Mouse (Mus musculus) thymus, postnatal 4 days (tissue): ENCODE measurements around the gene 4932438H23Rik.

ENCODE experiments used
- DNase-seq: peaks from one replicate; pipeline ENCODE4 v3.0.0; 2021

Gene 4932438H23Rik

GRCm38 (mm10) chr16:91095022-91095421 is at the start of gene 4932438H23Rik:
Gene 4932438H23Rik, minus strand, starts transcription at chr16:91095122.
- DNase-seq: no peak

- DNase-seq: no peak
Observed at GRCm38 (mm10) chr16:91140991-91141630, 46.2 kb upstream of the 4932438H23Rik start.

GRCm38 (mm10) chr16:91140457-91140856 is 45.5 kb upstream of the 4932438H23Rik start:
- DNase-seq: no peak

GRCm38 (mm10) chr16:91140056-91140455 is 45.1 kb upstream of the 4932438H23Rik start:
- no peak for DNase-seq

GRCm38 (mm10) chr16:91139481-91139880 is 44.6 kb upstream of the 4932438H23Rik start:
- no peak for DNase-seq

GRCm38 (mm10) chr16:91138736-91139135 is 43.8 kb upstream of the 4932438H23Rik start:
- DNase-seq: no peak

DNA sequence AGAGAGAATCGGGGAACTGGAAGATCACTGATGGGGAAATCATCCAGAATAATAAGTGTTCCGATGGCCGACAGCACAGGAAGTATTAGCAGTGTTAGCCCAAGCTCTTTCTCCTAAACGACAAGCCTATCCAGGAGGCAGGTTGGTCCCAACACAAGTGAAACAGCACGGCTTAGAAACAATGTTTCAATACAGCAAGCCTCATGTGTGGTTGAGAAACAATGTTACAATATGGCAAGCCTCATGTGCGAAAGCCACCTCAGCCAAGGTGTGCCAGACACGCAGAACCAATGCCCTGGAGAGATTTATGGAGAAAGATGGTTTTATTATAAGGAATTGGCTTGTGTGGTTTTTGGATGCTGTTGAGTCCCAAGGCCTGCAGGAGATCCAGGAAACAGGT is 43.2 kb upstream of the 4932438H23Rik start:
- no peak for DNase-seq

DNA sequence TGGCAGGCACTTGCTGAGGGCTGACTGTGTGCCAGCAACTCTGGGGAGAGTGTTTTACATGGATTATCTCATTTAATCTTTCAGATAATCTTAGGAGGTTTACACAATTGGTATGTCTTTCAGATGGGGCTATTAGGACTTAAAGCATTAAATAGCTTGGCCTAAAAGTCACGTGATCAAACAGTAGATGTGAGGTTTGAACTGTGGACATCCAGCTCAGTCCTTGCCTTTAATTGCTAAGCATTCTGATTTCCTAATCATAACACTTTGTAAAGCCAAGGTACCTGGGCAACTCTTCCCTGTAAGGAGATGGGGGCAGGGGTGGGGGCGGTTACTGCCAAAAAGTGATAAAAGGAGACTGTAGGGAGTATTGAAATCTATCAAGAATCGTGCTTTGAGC is 41.7 kb upstream of the 4932438H23Rik start:
- no peak for DNase-seq

DNA sequence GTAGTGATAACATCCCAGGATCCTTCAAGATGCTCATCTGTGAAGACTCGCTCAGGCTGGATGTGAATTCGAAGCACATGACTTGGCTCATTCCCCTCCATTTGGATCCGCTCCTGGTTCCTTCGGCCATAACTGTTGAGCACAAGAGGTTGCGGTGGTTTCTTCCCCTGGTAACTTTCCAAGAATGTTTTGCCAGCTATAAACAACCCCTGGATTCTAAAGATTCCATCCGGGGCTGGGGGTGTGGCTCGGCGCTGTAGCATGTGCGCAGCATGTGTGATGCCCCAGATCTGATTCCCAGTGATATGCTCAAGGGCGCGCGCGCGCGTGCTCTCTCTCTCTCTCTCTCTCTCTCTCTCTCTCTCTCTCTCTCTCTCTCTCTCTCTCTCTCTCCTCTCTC is 35.0 kb upstream of the 4932438H23Rik start:
- no peak for DNase-seq

DNA sequence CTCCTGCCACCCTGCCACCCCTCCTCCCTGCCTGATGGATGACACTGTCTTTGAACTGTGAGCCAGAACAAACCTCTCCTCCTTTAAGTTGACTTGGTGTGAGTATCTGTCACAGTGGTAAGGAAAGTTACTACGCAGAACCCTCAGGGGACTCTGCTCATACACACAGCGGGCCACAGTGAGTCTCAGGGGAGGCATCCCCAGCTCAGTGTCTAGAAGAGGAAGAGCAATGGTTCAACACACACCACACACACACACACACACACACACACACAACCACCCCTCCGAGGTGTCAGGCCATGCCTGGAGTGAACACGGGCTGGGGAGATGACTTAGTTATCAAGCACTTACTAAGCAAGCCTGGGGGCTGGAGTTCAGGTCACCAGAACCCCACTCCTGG is 33.5 kb upstream of the 4932438H23Rik start:
- no peak for DNase-seq

DNA sequence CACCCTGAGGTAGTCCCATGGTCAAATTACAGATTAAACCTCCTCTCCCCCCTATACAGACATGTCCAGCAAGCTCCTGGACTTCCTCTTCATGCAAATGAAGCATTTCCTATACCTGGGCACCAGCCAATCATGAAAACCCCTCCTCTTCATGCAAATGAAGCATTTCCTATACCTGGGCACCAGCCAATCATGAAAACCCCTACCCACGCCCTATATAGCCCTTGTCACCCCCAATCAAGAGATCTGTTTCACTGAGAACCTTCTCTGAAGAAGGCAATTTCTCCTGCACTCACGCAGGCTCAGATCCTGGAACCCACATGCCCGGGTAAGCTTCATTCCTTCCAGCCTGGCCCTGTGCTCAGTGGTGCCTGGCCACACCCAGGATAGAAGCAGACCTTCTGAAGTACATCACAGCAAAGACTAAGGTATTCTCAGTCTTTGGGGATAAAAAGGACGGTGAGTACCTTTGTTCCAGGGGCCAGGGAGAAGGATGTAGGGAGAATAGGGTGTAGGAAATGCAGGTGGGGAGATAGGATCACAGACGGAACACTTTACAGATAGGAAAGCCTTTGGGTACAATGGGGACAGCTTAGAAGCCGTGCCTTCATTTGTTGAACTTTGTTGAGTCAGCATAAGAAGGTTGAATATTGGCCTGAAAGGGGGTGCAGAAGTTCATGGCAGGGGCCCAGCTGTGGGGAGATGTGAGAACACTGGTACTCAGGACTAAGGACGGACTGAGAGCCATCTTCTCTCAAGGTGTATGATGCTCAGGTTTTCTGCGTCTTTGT is 32.0 kb upstream of the 4932438H23Rik start:
- no peak for DNase-seq

DNA sequence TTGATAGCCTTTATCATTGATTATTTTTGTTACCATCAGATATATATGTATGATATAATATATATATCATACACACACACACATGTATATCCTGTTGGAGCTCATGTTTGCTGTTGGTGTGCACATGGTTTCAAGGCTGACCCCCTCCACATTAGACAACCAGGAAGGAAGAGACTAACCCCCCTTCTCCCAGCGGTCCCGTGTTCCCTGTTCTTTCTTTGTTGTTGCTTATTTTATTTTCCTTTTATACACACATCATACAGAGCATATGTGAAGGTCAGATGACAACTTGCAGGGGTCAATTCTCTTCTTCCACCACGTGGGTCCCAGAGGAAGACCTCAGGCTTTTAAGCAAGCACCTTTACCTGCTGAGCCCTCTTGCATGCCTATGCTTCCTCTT is 29.3 kb upstream of the 4932438H23Rik start:
- DNase-seq: no peak

DNA sequence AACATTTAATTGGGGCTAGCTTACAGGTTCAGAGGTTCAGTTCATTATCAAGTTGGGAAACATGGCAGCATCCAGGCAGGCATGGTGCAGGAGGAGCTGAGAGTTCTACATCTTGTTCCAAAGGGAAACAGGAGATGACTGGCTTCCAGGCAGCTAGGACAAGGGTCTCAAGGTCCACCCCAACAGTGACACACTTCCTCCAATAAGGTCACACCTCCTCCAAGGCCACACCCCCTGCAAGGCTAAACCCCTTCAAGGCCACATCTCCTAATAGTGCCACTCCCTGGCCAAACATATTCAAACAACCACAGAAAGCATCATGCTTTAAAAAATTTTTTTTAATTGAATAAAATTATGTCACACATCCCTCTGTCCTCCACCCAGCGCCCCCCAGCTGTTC is 28.9 kb upstream of the 4932438H23Rik start:
- DNase-seq: no peak

DNA sequence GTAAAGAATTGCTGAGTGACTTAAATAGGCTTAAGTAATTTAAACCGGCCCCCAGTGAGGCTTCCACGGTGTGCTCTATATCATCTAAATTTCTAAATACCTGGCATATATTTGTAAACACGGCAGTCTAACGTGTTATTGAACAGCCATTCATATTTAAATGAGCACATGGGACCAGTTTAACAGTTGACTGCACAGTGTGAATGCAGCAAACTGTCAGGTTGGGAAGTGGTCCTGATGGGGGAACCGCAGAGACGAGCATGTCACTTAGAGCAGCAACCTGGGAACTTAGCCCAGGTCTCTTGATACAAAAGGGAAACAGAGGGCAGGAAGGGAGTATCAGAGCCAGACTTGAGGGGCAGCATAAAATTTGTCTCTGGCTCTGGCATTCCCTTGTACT is 25.0 kb upstream of the 4932438H23Rik start:
- DNase-seq: no peak

DNA sequence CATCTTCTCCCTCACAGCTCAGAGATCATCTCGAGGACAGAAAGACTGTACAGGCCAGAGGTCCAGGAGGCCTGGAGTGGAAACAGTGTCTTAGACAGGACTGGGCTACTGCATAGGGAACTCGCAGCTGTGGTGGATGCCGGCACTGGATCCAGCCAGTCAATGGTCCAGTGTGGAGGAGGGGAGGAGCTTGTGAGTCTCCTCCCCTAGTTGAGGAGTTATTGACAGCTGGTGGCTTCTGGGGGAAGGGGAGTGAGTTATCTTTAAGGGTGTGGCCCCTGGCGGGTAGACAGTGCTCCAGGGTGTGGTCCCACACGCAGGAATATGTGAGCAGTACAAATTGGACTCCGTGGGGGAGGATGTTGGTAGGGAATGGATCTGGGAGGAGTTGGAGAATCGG is 21.8 kb upstream of the 4932438H23Rik start:
- DNase-seq: no peak

DNA sequence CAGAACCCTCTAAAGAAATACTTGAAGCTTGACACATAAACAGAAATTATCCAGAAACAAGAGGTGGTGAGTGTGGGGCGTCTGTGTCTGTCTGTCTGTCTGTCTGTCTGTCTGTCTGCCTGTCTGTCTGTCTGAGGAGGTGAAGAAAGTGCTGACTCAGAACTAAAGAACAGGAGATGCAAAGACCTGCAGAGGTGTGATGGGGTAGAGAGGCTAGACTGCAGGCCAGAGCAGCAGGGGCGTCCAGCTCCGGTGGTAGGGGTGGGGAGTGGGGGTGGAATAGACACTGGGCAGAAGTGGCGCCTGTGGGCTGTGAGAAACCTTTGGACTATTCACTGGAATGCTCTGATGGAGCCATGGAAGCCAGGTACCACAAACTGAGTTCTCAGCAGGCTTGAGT is 21.1 kb upstream of the 4932438H23Rik start:
- DNase-seq: no peak

DNA sequence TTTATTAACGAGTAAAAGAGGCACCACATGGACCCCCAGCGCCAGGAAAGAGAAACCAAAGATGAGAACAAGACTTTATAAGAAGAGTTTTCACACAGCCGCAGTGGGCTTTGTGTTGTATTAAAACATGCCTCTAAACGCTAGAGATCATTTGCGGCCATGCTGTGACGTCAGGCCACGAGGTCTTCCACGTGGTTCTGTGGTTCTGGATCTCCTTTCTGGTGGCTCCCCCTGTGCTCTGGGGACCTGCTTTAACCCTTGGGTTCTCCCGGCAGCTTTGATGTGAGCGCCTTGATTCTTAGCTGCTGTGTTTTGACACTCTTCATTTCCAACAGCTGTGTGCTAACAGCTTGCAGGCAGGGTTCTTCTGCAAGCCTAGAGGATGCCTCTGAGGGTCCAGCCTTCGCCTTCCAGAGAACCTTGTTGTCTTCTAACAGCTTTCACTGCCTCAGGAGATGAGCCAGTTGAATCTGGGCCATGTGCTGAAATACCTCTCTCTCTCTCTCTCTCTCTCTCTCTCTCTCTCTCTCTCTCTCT is 16.1 kb upstream of the 4932438H23Rik start:
- DNase-seq: peak; percentile 46

- no peak for DNase-seq
Observed at GRCm38 (mm10) chr16:91107608-91108007, 12.7 kb upstream of the 4932438H23Rik start.

DNA sequence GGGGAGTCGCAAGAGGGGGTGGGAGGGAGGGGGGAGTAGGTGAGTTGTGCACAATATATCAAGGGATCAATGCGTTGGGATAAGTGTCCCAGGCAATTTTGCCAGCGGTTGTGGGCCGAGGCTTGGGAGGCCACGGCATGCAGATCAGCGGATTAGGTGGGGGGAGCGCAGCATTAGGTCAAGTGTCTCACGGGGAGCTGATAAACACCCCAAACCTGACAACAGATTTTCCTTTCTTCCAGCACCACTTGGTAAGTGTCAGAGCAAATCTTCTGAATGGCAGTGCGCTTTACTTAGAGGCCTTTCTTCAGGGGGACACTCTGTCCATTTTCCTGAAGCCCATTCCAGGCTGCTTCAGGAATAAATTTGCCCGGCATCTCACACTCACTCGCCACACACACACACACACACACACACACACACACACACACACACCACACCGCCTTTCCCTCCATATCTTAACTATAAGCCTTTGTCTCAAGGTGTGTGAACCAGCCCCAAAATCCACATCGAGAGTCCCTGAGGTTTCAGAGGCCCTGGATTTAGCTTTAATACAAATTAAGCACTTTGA is 10.6 kb upstream of the 4932438H23Rik start:
- DNase-seq: no peak

DNA sequence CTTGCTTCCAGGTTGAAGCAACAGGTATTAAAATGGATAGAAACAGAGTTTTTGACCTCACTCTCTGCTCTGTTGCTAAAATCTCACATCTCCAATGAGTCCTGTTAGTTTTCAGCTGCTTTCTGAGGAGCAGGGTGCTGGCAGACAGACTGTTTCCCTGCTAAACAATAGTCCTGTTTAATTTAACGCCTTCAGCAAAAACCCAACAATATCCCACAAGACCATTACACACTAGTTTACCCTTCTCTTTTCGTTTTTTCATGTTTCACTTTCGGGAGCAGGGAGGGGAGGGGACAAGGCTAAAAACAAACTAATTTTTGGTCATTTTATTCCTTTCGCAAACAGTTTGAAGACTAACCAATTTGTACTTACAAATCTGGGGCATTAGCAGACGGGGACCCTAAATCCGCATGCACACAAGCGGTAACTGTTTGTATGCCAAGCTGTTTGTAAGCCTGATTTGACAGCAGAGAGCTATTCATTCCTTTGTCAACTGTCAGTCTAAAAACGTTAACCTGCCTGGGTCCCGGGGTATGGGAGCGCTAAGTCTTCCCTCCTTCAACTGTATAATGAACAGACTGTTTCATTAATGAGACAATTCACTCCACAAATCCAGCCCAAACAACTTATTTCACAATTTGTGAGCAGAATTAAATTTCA is 10.0 kb upstream of the 4932438H23Rik start:
- DNase-seq: no peak

GRCm38 (mm10) chr16:91103386-91103785 is 8.5 kb upstream of the 4932438H23Rik start:
- peak; percentile 69 for DNase-seq

DNA sequence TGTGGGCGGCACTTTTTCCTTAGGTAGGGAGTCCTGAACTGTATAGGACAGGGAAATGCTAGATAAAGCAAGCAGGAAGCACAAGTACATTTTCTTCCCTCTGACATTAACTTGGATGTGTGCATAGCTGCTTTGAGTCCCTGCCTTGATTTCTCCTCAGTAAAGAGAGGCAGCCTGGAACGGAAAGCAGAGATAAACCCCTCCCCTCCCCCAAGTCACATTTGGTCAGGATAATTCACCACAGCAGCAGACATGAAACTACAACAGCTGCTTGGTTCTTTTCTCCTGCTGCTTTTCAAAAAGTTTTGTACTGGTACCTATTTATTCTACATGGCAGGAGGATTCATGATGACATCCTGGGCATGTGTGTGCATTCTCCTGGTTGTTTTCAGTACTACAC is 5.6 kb upstream of the 4932438H23Rik start:
- DNase-seq: no peak

GRCm38 (mm10) chr16:91099444-91100065 is 4.6 kb upstream of the 4932438H23Rik start:
- DNase-seq: no peak
